Mouse (Mus musculus) left cerebral cortex, postnatal 10 days (tissue): ENCODE measurements around the gene Odc1. TPM values are rescaled to one million over a fixed set of nuclear protein-coding genes. Genes with fewer than 3 reads are reported as not detected.
"Not testable (repeated sequence)": the region's sequence is repeated elsewhere in the genome, so short reads cannot be mapped to it uniquely, and the experiment has no call there.

Source experiments
- DNase-seq, 2 experiments: peaks; one replicate each; pipeline ENCODE4 v3.0.0; 2021 to 2022; ENCODE audit warnings: low spot score in 2 of 2, mixed read lengths in 1 of 2; ENCODE audit errors: extremely low spot score in 1 of 2
- intact Hi-C: fragments of 180-260 bp; cut with DNase I; formaldehyde crosslinking; loops from one replicate; pipeline ENCODE4 v1.15.1; 2025
- total RNA-seq, 2 experiments: library from RNA; stranded (reverse); gene quantifications; 2 replicates each; pipeline ENCODE4 v1.2.3; 2021

The Odc1 gene
- total RNA-seq, 2 experiments from 2014 or later = 82.2 to 85.0 TPM

DNA sequence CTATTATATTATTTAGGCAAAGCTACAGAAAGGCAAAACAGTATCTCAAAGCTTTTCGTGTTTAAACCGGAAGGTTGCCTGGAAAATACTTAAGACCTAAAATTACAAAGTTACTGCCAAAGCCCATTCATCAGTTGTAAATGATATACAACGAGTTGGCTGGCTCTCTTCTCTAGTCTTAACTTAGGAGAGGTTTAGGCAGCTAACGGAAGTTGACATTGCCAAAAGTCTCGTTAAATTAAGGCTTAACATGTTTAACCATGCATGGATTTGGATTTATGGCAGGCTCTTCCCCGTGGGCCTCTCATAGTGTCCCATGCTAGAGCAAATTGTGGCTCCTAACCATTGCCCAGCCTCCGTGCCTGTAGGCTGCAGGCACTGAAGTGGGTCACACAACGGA lies 1.3 kb downstream of the Odc1 start:
- DNase-seq = no peak
- intact Hi-C loops = loop anchor here (5.0 kb wide), 2 partner anchors 119 to 179 kb away; no protein-coding TSS in a partner anchor

DNA sequence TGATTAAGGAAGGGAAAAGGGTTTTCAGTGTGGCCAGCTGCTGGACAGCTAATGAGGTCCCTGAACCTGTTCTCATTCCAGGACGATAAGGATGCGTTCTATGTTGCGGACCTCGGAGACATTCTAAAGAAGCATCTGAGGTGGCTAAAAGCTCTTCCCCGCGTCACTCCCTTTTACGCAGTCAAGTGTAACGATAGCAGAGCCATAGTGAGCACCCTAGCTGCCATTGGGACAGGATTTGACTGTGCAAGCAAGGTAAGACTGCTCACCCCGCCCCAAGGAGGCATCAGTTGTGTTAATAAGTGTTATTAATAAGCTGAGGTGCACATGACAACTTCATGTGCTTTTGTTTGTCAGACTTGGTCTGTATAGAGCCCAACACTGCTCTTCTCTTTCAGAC lies 3.0 kb downstream of the Odc1 start:
- not testable (repeated sequence) for DNase-seq
- intact Hi-C loops = loop anchor here (5.0 kb wide), 2 partner anchors 120 to 180 kb away; no protein-coding TSS in a partner anchor

DNA sequence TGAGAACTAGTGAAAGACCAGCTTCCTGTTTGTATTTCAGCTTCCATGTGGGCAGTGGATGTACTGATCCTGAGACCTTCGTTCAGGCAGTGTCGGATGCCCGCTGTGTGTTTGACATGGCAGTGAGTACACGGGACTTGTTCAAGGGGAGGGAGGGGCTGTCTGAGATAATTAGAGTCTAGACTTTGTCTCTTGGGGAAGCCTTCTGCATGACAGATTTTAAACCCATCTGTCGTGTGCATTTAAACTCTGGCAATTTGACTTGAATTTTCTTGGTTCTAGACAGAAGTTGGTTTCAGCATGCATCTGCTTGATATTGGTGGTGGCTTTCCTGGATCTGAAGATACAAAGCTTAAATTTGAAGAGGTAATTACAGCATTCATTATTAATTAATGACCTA lies 3.9 kb downstream of the Odc1 start:
- intact Hi-C loops = loop anchor here (5.0 kb wide), 2 partner anchors 121 to 181 kb away; no protein-coding TSS in a partner anchor
- DNase-seq = peak in 1 of 2 experiments; percentile 41

DNA sequence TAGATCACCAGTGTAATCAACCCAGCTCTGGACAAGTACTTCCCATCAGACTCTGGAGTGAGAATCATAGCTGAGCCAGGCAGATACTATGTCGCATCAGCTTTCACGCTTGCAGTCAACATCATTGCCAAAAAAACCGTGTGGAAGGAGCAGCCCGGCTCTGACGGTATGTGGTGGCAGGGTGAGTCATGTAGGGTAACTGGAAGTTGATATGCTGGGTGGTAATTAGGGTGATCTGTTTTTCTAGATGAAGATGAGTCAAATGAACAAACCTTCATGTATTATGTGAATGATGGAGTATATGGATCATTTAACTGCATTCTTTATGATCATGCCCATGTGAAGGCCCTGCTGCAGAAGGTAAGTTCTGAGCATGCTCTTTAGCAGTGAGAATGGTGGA lies 4.8 kb downstream of the Odc1 start:
- intact Hi-C loops = loop anchor here (5.0 kb wide), 2 partner anchors 122 to 182 kb away; no protein-coding TSS in a partner anchor
- DNase-seq = not testable (repeated sequence)

DNA sequence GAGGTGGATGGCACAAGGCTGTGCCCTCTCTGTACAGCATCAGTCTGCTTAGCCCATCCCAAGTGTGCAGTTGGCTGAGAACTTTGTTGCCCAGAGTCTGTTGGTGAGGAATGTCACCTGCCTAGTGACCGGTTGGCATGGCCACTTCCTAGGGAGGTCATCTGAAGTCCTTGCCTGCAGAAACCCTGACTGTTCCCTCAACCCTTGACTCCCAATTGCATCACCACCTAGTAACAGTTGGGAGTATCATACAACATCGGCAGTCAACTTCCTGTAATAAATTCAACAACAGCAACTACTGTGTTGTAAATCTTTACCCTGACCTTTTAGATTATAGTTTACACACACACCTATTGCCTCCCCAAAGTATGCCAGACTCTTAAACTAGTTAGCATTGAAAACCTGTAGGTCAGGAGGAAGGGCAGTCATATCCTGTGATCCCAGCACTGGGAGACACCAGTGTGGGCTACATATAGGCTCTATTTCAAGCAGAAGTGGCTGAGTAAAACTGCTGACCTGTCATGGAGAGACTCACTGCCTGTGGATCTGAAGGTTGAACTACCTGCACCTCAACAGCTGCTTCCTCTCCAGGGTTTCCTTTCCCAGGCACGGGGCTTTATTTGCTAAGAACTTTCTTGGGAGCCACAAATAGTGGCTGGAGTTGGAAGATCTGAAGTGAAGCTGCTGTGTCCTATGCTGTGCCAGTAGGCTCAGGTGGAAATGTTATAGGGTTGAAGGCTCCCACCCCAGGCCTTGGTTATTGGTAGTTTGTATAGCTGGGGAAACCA lies 6.8 kb downstream of the Odc1 start:
- intact Hi-C loops = no loop called here
- DNase-seq = no peak

DNA sequence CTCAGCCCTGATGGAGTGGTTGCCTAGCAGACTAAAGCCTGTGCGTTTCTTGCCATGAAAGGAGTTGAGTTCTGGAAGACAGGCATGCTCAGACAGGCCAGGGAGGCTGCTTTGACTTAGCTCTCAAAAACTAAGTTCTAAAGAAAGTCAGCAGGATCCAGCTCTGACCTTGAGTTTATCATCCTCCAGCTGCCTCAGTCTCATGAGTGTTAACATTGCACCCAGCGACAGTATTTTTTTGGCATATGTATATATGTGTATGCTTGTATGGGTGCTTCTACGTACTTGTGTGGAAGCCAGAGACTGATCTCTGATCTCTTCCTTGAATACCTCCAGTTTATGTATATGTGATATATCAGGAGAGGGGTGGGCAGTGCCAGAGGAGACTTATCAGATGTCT lies 7.8 kb downstream of the Odc1 start:
- no peak for DNase-seq
- intact Hi-C loops = no loop called here

DNA sequence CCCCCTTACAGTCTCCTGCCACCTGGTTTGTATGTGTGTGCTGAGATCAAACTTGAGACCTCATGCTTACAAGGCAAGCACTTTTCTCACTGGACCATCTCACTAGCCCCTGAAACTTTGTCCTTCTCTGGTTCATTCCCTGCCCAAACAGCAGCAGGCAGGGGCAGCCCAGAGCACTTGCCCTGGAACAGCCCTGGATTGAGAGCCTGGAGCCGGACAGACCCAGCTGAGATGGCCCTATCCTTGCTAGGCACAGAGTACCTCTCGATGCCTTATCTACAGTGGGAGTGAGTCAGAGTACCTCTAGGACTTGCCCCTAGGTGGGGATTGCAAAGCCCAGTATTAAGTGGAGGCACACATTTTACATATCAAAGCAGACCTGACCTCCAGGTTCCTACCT lies 8.4 kb downstream of the Odc1 start:
- no peak for DNase-seq
- intact Hi-C loops = no loop called here

DNA sequence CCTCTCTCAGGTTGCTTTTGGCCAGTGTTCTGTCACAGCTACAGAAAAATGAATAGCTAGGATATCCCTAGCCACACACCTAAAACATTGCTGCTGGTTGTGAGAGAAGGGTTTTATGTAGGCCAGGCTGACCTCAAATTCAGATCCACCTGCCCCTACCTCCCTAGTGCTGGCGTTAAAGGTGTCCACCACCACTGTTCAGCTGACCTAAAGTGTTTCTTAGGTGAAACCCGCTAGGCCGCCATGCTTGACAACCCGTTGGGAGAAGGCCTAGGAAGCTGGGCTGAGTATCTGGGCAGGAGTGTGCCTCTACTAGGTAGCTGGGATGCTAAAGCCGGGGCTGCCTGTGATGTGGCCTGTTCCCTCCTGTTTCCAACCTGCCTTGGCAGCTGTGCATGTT lies 9.0 kb downstream of the Odc1 start:
- DNase-seq = no peak
- intact Hi-C loops = no loop called here

DNA sequence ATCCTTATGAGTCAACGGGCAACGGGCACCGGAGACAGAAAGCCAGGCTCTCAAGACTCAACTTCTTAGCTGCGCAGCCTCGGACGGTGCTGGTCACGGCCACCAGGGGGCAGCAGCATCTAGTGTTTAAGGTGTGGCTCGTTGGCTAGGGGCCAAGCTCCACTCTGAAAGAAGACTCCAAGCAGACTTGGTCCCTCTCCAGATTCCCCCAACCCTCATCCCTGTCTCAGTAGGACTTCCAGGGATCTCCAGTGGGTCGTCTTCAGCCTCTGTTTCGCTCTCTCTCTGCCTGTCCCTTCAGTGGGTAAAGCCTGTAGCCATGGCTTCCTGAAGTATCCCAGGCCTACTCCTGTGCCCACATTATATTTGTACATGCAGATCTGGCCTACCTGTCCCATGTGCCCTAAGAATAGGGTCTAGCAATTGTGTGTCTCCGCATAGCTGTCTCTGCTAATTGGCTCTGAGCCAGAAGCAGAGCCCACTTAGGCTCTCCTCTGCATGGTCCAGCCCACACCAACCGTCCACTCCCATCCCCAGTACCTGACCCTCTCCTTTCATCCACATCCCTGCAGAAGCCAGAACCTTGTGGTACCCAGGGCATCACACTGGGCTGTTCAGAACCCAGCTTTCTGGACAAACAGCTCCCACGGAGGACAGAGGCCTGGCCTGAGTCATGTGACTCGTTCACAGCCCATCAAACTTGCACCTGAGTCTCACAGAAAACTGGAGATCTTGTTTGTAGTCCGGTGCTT lies 9.8 kb downstream of the Odc1 start:
- peak; percentile 86 to 93 for DNase-seq
- intact Hi-C loops = no loop called here

DNA sequence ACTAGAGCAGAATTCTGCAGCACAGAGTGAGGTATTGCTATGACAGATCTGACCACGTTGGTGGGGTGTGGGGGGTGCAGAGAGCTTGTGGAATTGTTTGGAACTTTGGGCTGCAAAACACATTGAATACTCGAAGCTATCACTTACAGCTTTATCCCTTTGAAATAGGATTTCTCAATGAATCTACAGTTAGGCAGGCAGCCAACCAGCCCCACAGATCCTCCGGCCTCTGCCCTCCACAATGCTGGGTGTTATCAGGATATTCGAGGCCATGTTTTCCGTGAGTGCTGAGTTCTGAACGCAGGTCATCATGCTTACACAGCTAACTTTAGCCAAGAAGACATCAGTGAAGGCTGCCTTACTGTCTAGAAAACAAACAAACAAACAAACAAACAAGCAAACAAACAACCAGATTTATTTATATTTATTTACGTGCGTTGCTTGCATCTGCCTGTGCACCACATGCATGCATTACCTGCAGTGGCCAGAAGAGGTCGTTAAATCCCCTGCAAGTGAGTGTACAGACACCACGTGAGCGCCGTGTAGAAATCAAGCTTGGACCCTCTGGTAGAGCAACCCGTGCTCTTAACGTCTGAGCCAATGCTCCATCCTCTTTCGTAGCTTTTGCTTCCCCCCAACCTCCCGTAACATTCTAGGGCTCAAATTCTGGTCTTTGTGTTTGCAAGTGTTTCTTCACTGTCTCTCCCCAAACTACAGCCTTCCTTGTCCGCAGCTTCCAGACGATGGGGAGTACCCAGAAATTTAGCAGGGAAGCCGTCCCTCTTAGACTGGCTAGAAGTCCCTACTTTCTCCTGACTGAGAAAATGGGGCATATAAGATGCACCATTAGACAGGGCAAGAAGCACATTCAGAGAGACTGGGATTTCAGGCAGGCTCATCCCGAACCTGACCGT lies 12.1 kb downstream of the Odc1 start:
- peak; percentile 83 to 88 for DNase-seq
- intact Hi-C loops = loop anchor here (2.0 to 5.0 kb wide), 2 partner anchors 91 to 252 kb away; no protein-coding TSS in a partner anchor

DNA sequence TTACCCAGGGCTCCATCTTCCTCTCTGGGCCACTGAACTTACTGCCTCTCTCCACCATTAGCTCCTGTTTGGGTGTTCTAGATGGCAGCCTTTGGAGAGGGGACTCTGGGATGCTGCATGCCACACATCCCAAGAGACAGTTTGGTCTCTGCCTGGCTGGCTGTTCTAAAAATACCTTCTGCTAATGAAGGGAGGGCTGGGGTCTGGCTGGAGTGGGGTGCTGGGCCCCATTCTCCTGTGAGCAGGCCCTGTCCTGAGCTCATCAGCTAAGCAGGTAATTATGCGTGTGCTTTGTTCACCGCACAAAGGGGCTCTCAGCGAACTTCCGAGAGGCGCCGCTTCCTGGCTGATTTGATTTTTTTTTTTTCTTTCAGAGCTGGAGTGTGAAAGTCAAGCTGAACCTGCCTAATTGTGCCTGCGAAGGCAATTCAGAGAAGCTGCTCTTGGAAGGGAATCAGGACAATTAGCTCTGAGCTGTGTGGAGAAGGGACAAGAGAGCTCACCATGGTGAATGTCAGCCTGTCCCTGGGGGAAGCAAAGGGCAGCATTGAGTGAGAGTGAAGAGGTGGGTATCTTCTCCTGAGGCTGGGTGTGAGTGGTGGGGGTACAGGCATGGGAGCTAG lies 12.9 kb downstream of the Odc1 start:
- no peak for DNase-seq

DNA sequence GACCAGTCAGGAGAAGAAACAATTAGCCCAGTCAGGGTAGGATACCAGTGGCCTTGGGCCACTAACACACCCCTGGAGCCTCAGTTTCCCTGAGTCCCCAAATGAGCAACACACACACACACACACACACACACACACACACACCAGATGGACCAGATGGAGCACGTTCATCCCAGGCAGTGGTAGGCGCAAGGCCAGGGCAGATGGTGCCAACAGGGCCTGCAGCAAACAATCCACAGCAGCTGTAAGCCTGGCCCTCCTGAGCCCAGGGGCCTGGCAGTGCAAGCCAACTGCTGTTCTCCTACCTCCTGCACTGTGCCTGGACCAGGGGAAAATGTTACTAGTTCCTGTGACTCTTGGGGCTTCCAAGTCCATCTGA lies 13.4 kb downstream of the Odc1 start:
- peak in 1 of 2 experiments; percentile 40 for DNase-seq
- intact Hi-C loops = loop anchor here (2.0 to 5.0 kb wide), 2 partner anchors 89 to 251 kb away; no protein-coding TSS in a partner anchor

More for the DNA sequence above, 12.9 kb downstream of the Odc1 start:
- intact Hi-C loops = loop anchor here (2.0 to 5.0 kb wide), 2 partner anchors 90 to 251 kb away; no protein-coding TSS in a partner anchor

DNA sequence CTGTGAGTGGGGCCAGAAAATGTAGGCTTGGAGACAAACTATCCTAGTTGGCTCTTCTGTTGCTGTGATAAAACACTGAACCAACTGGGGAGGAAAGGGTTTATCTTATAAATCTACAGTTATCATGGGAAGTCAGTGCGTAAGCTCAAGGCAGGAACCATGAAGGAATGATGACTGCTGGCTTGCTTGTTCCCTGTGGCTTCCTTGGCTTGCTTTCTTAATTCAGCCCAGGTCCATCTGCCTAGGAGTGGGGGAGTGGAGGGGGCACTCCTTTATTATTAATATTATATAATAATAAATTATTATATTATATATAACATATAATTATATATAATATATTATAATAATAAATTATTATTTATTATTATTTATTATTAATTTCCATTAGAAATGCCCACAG lies 17.8 kb downstream of the Odc1 start:
- intact Hi-C loops = no loop called here
- no peak for DNase-seq

DNA sequence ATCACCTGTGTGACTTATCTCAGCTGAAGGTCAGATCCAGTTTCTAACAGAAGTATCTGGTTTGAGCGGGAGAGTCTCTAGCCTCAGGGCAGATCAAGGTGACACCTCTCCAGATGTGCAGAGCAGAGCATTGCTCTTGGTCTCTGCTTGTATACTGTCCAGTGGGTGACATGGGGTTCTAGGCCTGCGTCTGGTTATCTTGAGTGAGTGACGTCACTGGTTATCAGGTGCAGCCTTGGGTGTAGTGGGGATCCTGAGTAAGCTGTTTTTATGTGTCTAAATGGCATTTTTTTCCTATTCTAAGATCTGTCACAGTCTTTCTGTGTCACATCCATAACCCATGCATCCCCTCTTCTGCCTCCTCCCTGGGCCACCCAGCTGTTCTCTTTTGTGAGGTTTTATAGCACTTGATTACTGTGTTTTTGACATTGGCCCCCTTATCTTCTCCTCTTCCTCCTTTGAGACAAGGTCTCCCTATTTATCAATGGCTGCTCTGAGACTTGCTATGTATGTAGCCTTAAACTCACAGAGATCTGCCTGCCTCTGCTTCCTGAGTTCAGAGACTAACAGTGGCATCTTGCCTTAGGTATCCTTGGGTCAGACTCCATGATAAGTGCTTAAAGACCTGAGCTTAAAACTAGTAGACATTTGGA lies 20.9 kb downstream of the Odc1 start:
- no peak for DNase-seq
- intact Hi-C loops = no loop called here

DNA sequence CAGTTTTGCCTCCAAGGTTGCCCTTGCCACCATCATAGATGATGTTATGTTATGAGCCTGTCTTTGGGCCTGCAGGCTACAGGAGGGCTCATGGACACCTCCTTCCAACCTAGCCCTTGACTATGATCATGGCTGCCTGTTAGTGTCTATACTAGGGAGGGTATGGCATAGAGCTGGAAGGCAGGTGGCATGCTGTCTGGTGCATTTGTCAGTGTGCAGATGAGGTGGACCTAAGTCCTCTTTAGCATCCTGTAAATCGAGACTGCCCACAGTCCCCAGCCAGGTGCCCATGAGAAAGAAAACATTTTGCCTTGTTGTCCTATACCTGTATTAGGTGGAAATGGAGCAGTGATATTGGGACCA lies 21.4 kb downstream of the Odc1 start:
- intact Hi-C loops = no loop called here
- no peak for DNase-seq

DNA sequence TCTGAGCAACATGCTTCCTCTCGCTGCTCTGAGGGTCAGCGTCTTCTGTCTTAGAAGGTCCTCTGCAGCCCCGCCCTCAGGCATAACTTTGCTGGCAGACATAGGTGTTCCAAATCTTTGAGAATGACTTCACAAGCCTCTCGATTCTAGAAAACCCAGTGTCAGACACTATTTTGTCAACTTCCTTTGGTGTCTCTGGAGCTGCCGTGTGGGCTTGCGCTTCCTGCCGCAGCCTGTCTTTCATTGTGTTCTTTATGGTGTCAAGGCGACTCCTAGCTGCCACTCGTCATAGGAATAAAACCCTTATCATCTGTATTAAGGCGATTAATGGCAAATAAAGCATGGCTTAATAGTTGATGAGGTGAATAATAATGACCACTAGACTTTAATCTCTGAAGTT lies 24.0 kb downstream of the Odc1 start:
- intact Hi-C loops = no loop called here
- DNase-seq = no peak

DNA sequence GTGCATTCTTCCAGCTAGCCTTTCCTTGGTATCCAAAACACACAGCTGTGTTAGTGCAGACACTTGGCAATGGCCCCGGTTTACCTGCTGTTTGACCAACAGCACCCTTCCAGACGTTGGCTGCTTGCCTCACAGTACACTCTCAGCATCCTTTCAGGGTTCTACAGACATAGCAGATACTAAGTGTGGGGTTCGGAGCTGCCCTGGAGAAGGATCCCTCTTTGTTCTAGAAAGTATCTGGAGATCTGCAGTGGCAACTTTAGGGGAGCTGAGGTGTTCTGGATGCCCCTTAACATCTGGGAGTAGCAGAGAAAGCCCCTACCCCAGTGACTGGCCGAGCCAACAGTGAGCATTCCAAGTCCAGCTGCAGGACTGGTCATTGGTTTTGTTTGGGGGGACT lies 30.0 kb downstream of the Odc1 start:
- DNase-seq = no peak
- intact Hi-C loops = no loop called here
